Mouse (Mus musculus) telencephalon, adult 2 months (tissue): Measurements from ENCODE around the gene Zfp541.

ENCODE experiments used
- DNase-seq: peaks from one replicate; pipeline ENCODE4 v3.0.0-alpha.2; 2011; ENCODE audit warnings: low read depth, low spot score

Zfp541 gene

DNA sequence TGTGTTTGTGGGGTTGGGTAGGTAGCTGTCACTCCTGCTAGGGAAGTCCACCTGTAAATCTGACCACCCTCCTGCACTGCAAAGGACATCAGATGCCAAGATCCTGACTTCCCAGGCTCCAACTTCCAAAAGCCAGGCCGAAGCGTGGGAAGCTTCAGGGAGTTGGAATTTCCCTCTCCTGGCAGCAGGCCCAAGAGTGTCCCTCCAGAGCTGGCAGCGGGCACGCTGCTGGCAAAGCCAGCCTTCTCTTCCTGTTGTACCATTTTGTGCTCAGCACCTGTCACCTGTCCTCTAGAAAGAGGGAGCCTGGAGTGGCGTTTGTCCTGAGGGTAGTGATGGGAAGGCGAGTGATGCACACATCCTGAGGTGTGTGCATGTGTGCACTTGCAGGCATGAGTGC lies 66.7 kb downstream of the Zfp541 start:
- no peak for DNase-seq

- no peak for DNase-seq
Measured at GRCm38 (mm10) chr7:16128899-16129298, 67.3 kb downstream of the Zfp541 start.

DNA sequence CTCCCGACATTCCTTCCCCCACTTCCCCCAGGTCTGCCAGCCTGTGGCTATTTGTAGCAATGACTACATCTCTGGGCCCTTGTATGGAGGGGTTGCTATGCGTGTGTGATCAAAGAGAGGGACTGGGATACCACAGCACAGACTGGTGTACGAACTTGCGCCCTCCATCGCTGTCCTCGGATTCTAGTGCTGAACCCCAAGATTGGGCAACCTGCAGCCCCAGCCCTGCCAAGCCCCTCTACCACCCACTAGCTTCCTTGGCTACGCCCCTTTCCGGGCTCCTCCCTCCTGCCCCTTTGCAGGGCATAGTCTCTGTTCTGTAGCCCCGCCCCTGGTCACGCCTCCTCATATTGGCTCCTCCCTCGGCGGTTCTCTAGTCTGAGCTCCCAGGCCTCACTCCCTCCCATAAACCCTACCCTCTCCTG lies 67.8 kb downstream of the Zfp541 start, which contains the start of gene Slc8a2:
Slc8a2 (plus strand) TSS at position 406 of the 425 bp plus-strand sequence.
- peak; percentile 89 for DNase-seq

- no peak for DNase-seq
Measured at GRCm38 (mm10) chr7:16129846-16130691, 68.5 kb downstream of the Zfp541 start.

GRCm38 (mm10) chr7:16130956-16131634 lies 69.5 kb downstream of the Zfp541 start:
- no peak for DNase-seq

DNA sequence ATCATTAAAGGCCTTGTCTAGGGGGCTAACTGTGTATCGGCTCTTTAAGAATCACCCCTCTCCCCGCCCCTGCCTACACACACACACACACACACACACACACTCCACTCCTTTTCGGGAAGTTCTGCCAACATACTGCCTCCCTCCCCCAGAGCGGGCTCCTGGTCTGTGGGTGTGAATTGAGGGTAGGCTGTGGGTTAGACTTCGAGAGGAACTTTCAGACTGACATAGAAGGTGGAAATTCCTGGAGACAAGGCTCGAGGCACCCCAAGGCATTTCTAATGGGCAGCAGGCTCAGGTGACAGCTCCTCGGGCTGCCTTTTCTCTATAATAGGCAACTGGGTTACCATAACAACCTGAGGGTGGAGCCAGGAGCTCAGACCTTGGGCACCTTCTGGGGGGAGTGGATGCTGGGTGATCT lies 70.6 kb downstream of the Zfp541 start:
- DNase-seq, result no peak

GRCm38 (mm10) chr7:16132926-16133325 lies 71.3 kb downstream of the Zfp541 start:
- no peak for DNase-seq

DNA sequence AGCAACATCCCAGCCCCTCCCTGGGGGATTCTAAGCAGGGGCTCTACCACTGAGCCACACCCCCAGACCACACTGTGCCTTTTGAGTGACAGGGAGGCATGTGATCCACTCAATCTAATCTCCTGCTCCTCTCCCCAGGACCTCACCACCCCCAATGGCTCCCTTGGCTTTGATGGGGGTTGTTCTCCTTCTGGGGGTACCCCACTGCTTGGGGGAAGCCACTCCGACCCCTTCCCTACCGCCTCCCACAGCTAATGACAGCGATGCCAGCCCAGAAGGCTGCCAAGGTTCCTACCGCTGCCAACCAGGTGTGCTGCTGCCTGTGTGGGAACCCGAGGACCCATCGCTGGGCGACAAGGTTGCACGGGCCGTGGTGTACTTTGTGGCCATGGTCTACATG lies 72.1 kb downstream of the Zfp541 start:
- DNase-seq, result no peak

DNA sequence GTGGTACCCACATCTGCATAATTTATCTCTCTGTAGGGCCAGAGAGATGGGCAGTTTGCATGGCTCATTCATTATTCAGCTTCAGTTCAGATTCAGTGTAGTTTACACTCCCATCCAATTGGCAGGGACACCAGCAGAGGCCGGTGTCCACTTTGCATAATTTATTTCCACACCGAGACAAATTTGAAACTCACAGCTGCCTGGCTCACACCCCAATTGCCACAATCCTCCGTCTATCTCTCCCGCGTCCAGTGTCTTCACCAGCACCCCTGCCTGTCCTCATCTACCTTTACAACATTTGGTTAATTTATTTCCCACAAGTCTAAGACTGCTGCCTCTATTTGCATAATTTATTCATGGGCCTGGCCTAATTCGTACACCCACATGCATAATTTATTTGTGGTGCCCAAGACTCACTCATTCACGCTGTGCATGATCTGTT lies 73.4 kb downstream of the Zfp541 start:
- no peak for DNase-seq
